Mouse (Mus musculus): ENCODE measurements around the gene Ppp1r3e. TPM values are rescaled to one million over a fixed set of nuclear protein-coding genes. Genes with fewer than 3 reads are reported as not detected.
A peak's percentile ranks its signal among the peaks of the same experiment; 100 is the strongest.

Gene Ppp1r3e
- total and polyA plus RNA-seq, 3 experiments, result 2.8 to 4.8 (median 3.4) TPM

- WGBS, result 71% methylated on average over 16 of the region's 16 CpGs
- TF ChIP-seq CTCF (IDR thresholded peaks at IDR 0.05) (no peak), POLR2A (IDR thresholded peaks at IDR 0.05; ENCODE audit: insufficient read depth, low read depth, low read length) (no peak), EP300 (IDR thresholded peaks at IDR 0.05; ENCODE audit: insufficient read depth, low read depth, low read length) (no peak)
- no peak overlapping the region for H3K9ac ChIP-seq (ENCODE audit: low read depth, low read length)
- no peak overlapping the region for H3K27ac ChIP-seq
- no peaks in the 10 kb centered on the region; the same call in 1 of the 2 replicates for H3K4me1 ChIP-seq (ENCODE audit: control insufficient read depth, insufficient read depth, low read length)
- intact Hi-C loops (cut with DNase I), result no loop called here
- no peaks in the 10 kb centered on the region for H3K79me2 ChIP-seq (replicated peaks; ENCODE audit: control insufficient read depth, insufficient read depth, low read length)
- DNase-seq, result no peak
- no peaks in the 10 kb centered on the region for H3K27me3 ChIP-seq (ENCODE audit: control insufficient read depth, insufficient read depth, low read length)
- H3K36me3 ChIP-seq (ENCODE audit: control insufficient read depth, insufficient read depth, low read length), result no peaks in the 10 kb centered on the region
- H3K4me3 ChIP-seq, result no peak overlapping the region
These were observed 42.8 kb upstream of the Ppp1r3e start for GRCm38 (mm10) chr14:54920076-54920685.

- H3K9ac ChIP-seq (ENCODE audit: low read depth, low read length), result peak overlapping the region; percentile 10; the same call in 1 of the 2 replicates
- TF ChIP-seq POLR2A (IDR thresholded peaks at IDR 0.05; ENCODE audit: insufficient read depth, low read depth, low read length) (no peak), EP300 (IDR thresholded peaks at IDR 0.05; ENCODE audit: insufficient read depth, low read depth, low read length) (no peak), CTCF (IDR thresholded peaks at IDR 0.05) (no peak)
- intact Hi-C loops (cut with DNase I), result no loop called here
- H3K79me2 ChIP-seq (replicated peaks; ENCODE audit: control insufficient read depth, insufficient read depth, low read length), result no peaks in the 10 kb centered on the region
- 22% methylated on average over 10 of the region's 10 CpGs for WGBS
- DNase-seq, result no peak
- H3K36me3 ChIP-seq (ENCODE audit: control insufficient read depth, insufficient read depth, low read length), result no peaks in the 10 kb centered on the region
- peaks cover 3% of the 10 kb centered on the region; the same call in 1 of the 2 replicates for H3K27me3 ChIP-seq (ENCODE audit: control insufficient read depth, insufficient read depth, low read length)
- H3K27ac ChIP-seq, result no peak overlapping the region
- H3K4me3 ChIP-seq, result peak overlapping the region; percentile 93
- H3K4me1 ChIP-seq (ENCODE audit: control insufficient read depth, insufficient read depth, low read length), result peaks cover 5% of the 10 kb centered on the region
These were observed 36.0 kb upstream of the Ppp1r3e start for GRCm38 (mm10) chr14:54913343-54913742.

- Histone ChIP-seq H3K4me1 (ENCODE audit: control insufficient read depth, insufficient read depth, low read length) (peaks cover 5% of the 10 kb centered on the region), H3K27ac (peak within 1 kb of the TSS; percentile 36), H3K36me3 (ENCODE audit: control insufficient read depth, insufficient read depth, low read length) (no peaks in the 10 kb centered on the region), H3K4me3 (peak within 1 kb of the TSS; percentile 93), H3K27me3 (ENCODE audit: control insufficient read depth, insufficient read depth, low read length) (peaks cover 3% of the 10 kb centered on the region; the same call in 1 of the 2 replicates), H3K79me2 (replicated peaks; ENCODE audit: control insufficient read depth, insufficient read depth, low read length) (no peaks in the 10 kb centered on the region), H3K9ac (ENCODE audit: low read depth, low read length) (peak within 1 kb of the TSS; percentile 91)
- TF ChIP-seq POLR2A (IDR thresholded peaks at IDR 0.05; ENCODE audit: insufficient read depth, low read depth, low read length) (peak; percentile 82), EP300 (IDR thresholded peaks at IDR 0.05; ENCODE audit: insufficient read depth, low read depth, low read length) (no peak)
- whole genome bisulfite sequencing, result 0% methylated on average over 27 of the region's 28 CpGs
- intact Hi-C loops (cut with DNase I), result no loop called here
- DNase-seq, result peak; percentile 72 to 82
These were observed 35.5 kb upstream of the Ppp1r3e start, which contains the start of gene Slc22a17 for GRCm38 (mm10) chr14:54912886-54913285. Gene Slc22a17 (minus strand): TSS chr14:54913132.

GRCm38 (mm10) chr14:54912109-54912850 is 34.9 kb upstream of the Ppp1r3e start:
- peak overlapping the region; percentile 36 for H3K27ac ChIP-seq
- H3K36me3 ChIP-seq (ENCODE audit: control insufficient read depth, insufficient read depth, low read length), result no peaks in the 10 kb centered on the region
- no peak for DNase-seq
- peak overlapping the region; percentile 93 for H3K4me3 ChIP-seq
- peaks cover 3% of the 10 kb centered on the region; the same call in 1 of the 2 replicates for H3K27me3 ChIP-seq (ENCODE audit: control insufficient read depth, insufficient read depth, low read length)
- peak overlapping the region; percentile 91 for H3K9ac ChIP-seq (ENCODE audit: low read depth, low read length)
- H3K4me1 ChIP-seq (ENCODE audit: control insufficient read depth, insufficient read depth, low read length), result peaks cover 5% of the 10 kb centered on the region
- H3K79me2 ChIP-seq (replicated peaks; ENCODE audit: control insufficient read depth, insufficient read depth, low read length), result no peaks in the 10 kb centered on the region
- intact Hi-C loops (cut with DNase I), result no loop called here
- WGBS, result 7% methylated on average over 58 of the region's 69 CpGs
- TF ChIP-seq EP300 (IDR thresholded peaks at IDR 0.05; ENCODE audit: insufficient read depth, low read depth, low read length), result no peak

GRCm38 (mm10) chr14:54908682-54909081 is 31.3 kb upstream of the Ppp1r3e start:
- WGBS, result 57% methylated on average over 7 of the region's 7 CpGs
- Histone ChIP-seq H3K79me2 (replicated peaks; ENCODE audit: control insufficient read depth, insufficient read depth, low read length) (no peaks in the 10 kb centered on the region), H3K36me3 (ENCODE audit: control insufficient read depth, insufficient read depth, low read length) (no peaks in the 10 kb centered on the region), H3K4me3 (no peak overlapping the region), H3K9ac (ENCODE audit: low read depth, low read length) (no peak overlapping the region), H3K27ac (no peak overlapping the region), H3K27me3 (ENCODE audit: control insufficient read depth, insufficient read depth, low read length) (peaks cover 3% of the 10 kb centered on the region; the same call in 1 of the 2 replicates), H3K4me1 (ENCODE audit: control insufficient read depth, insufficient read depth, low read length) (peaks cover 5% of the 10 kb centered on the region)
- DNase-seq, result no peak
- intact Hi-C loops (cut with DNase I), result no loop called here
- TF ChIP-seq POLR2A (IDR thresholded peaks at IDR 0.05; ENCODE audit: insufficient read depth, low read depth, low read length) (no peak), EP300 (IDR thresholded peaks at IDR 0.05; ENCODE audit: insufficient read depth, low read depth, low read length) (no peak), CTCF (IDR thresholded peaks at IDR 0.05) (no peak)

- intact Hi-C loops (cut with DNase I), result no loop called here
- H3K27me3 ChIP-seq (ENCODE audit: control insufficient read depth, insufficient read depth, low read length), result no peaks in the 10 kb centered on the region
- H3K36me3 ChIP-seq (ENCODE audit: control insufficient read depth, insufficient read depth, low read length), result no peaks in the 10 kb centered on the region
- H3K4me3 ChIP-seq, result no peak overlapping the region
- WGBS, result 95% methylated on average over 4 of the region's 4 CpGs
- DNase-seq, result no peak
- TF ChIP-seq POLR2A (IDR thresholded peaks at IDR 0.05; ENCODE audit: insufficient read depth, low read depth, low read length), result no peak
- H3K4me1 ChIP-seq (ENCODE audit: control insufficient read depth, insufficient read depth, low read length), result peaks cover 1% of the 10 kb centered on the region
- no peaks in the 10 kb centered on the region for H3K79me2 ChIP-seq (replicated peaks; ENCODE audit: control insufficient read depth, insufficient read depth, low read length)
- H3K9ac ChIP-seq (ENCODE audit: low read depth, low read length), result no peak overlapping the region
- no peak overlapping the region for H3K27ac ChIP-seq
These were observed 26.3 kb upstream of the Ppp1r3e start for GRCm38 (mm10) chr14:54903641-54904040.
